Mouse (Mus musculus): ENCODE measurements around the gene Sipa1l1.

- TF ChIP-seq POLR2A (IDR thresholded peaks at IDR 0.05; ENCODE audit: borderline replicate concordance, insufficient read depth, low read length) (no peak), CTCF (IDR thresholded peaks at IDR 0.05; ENCODE audit: borderline replicate concordance, insufficient read depth, low read depth, low read length) (no peak)
These were observed 56.7 kb downstream of the Sipa1l1 start for GRCm38 (mm10) chr12:82225751-82226228.

All from cerebellum, adult 2 months (tissue).